Mouse (Mus musculus) heart, adult 2 months (tissue): Measurements from ENCODE around the gene Ctdnep1.

Source experiments
- CTCF ChIP-seq: fragments of 200-600 bp; IDR thresholded peaks from 2 replicates; pipeline ENCODE4 v1.8.1; 2022; ENCODE audit warnings: antibody characterized with exemption, mild to moderate bottlenecking, moderate library complexity
- EP300 ChIP-seq: fragments of 200-500 bp; IDR thresholded peaks from 2 replicates; pipeline ENCODE4 v1.6.1; 2011; ENCODE audit warnings: low read depth, low read length, control low read depth; ENCODE audit not compliant: insufficient read depth

- TF ChIP-seq EP300, result no peak
- TF ChIP-seq CTCF, result no peak
These were observed 20.2 kb downstream of the Ctdnep1 start for GRCm38 (mm10) chr11:70001159-70001558.
